Mouse (Mus musculus): ENCODE results near the gene Ctf1. TPM values are rescaled to one million over a fixed set of nuclear protein-coding genes. Genes with fewer than 3 reads are reported as not detected.
"Not testable (repeated sequence)": the region's sequence is repeated elsewhere in the genome, so short reads cannot be mapped to it uniquely, and the experiment has no call there.

Gene Ctf1
- polyA plus RNA-seq, 1 experiment = not detected

GRCm38 (mm10) chr7:127691221-127691989 is 21.1 kb upstream of the Ctf1 start:
- H3K4me1 ChIP-seq = peaks cover 9% of the 10 kb centered on the region
- no peaks in the 10 kb centered on the region for H3K9me3 ChIP-seq
- TF ChIP-seq FLI1 (IDR thresholded peaks at IDR 0.05; ENCODE audit: low read length) (no peak), GATA1 (IDR thresholded peaks at IDR 0.05; ENCODE audit: borderline replicate concordance, low read length) (no peak)
- H3K36me3 ChIP-seq (replicated peaks; ENCODE audit: low read length) = no peaks in the 10 kb centered on the region
- no peak overlapping the region for H3K4me3 ChIP-seq (replicated peaks)
- H3K27me3 ChIP-seq (replicated peaks) = peaks cover 18% of the 10 kb centered on the region

GRCm38 (mm10) chr7:127693290-127693689 is 19.2 kb upstream of the Ctf1 start:
- Histone ChIP-seq H3K4me1 (peaks cover 9% of the 10 kb centered on the region), H3K4me3 (replicated peaks) (no peak overlapping the region), H3K36me3 (replicated peaks; ENCODE audit: low read length) (no peaks in the 10 kb centered on the region), H3K27me3 (replicated peaks) (peaks cover 16% of the 10 kb centered on the region), H3K9me3 (no peaks in the 10 kb centered on the region)
- TF ChIP-seq FLI1 (IDR thresholded peaks at IDR 0.05; ENCODE audit: low read length) (no peak), GATA1 (IDR thresholded peaks at IDR 0.05; ENCODE audit: borderline replicate concordance, low read length) (no peak)

GRCm38 (mm10) chr7:127693730-127694129 is 18.8 kb upstream of the Ctf1 start:
- H3K9me3 ChIP-seq; H3K36me3 ChIP-seq (replicated peaks; ENCODE audit: low read length); H3K4me3 ChIP-seq (replicated peaks); H3K4me1 ChIP-seq: not testable (repeated sequence)
- H3K27me3 ChIP-seq (replicated peaks) = peaks cover 14% of the 10 kb centered on the region

GRCm38 (mm10) chr7:127698986-127699385 is 13.6 kb upstream of the Ctf1 start:
- H3K9me3 ChIP-seq = no peaks in the 10 kb centered on the region
- peaks cover 14% of the 10 kb centered on the region for H3K4me1 ChIP-seq
- no peaks in the 10 kb centered on the region for H3K27me3 ChIP-seq (replicated peaks)

DNA sequence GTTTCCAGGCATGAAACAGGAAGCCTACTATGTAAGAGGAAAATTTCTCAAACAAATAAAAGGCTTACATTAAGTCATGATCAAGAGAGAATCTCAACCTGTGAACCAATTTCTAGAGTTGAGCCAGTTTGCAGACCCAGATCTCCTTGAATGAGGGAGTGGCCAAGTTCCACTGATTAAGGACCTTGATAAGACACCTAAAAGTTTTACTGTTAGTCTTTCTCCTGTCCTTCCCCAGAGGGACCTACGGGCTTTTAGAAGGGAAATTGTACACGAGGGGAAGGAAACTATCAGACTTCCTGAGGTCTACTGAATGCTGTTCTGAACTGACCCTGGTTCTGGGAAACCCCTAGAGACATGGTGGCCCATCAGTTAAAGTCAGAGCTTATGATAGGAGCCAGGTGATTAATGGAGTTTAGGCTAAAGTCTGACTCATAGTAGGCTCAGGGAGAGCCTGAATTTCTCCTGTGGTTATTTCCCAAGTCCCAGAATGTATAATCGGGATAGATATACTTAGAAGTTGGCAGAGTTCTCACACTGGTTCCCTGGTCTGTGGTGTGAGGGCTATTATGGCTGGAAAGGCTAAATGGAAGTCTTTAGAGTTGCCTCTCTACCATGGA is 11.7 kb upstream of the Ctf1 start:
- no peak overlapping the region for H3K4me3 ChIP-seq (replicated peaks)
- TF ChIP-seq GATA1 (IDR thresholded peaks at IDR 0.05; ENCODE audit: borderline replicate concordance, low read length) = no peak
- TF ChIP-seq FLI1 (IDR thresholded peaks at IDR 0.05; ENCODE audit: low read length) = no peak
- no peaks in the 10 kb centered on the region for H3K9me3 ChIP-seq
- peaks cover 27% of the 10 kb centered on the region for H3K36me3 ChIP-seq (replicated peaks; ENCODE audit: low read length)
- no peaks in the 10 kb centered on the region for H3K27me3 ChIP-seq (replicated peaks)
- peaks cover 15% of the 10 kb centered on the region for H3K4me1 ChIP-seq

More at GRCm38 (mm10) chr7:127698986-127699385, 13.6 kb upstream of the Ctf1 start:
- Histone ChIP-seq H3K4me3 (replicated peaks) (no peak overlapping the region), H3K36me3 (replicated peaks; ENCODE audit: low read length) (peaks cover 10% of the 10 kb centered on the region)
- TF ChIP-seq FLI1 (IDR thresholded peaks at IDR 0.05; ENCODE audit: low read length) (no peak), GATA1 (IDR thresholded peaks at IDR 0.05; ENCODE audit: borderline replicate concordance, low read length) (no peak)

GRCm38 (mm10) chr7:127703561-127704178 is 8.9 kb upstream of the Ctf1 start:
- no peak for TF ChIP-seq GATA1 (IDR thresholded peaks at IDR 0.05; ENCODE audit: borderline replicate concordance, low read length)
- no peak for TF ChIP-seq FLI1 (IDR thresholded peaks at IDR 0.05; ENCODE audit: low read length)
- H3K4me3 ChIP-seq (replicated peaks) = no peak overlapping the region
- H3K9me3 ChIP-seq = no peaks in the 10 kb centered on the region
- peaks cover 31% of the 10 kb centered on the region for H3K4me1 ChIP-seq
- peaks cover 2% of the 10 kb centered on the region for H3K27me3 ChIP-seq (replicated peaks)
- peaks cover 35% of the 10 kb centered on the region for H3K36me3 ChIP-seq (replicated peaks; ENCODE audit: low read length)

DNA sequence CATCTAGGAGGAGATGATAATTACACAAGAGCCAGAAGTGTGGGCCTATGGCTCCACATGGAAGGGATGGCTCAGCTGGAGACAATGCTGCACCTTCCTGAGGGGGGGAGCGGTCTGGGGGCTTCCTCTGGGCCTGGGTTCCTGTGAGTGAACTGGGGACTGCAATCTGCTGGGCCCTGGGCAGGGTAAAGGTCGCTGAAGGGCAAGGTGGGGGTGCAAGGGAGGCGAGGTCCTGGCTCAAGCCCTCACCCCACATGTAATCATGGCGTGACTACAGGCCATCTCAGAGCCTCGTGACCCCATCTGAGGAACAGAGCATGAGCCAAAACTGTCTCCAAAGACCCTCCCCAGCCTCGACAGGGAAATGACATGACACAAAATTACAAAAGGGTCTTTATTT is 7.9 kb upstream of the Ctf1 start:
- no peaks in the 10 kb centered on the region for H3K9me3 ChIP-seq
- no peak for TF ChIP-seq FLI1 (IDR thresholded peaks at IDR 0.05; ENCODE audit: low read length)
- no peak for TF ChIP-seq GATA1 (IDR thresholded peaks at IDR 0.05; ENCODE audit: borderline replicate concordance, low read length)
- no peak overlapping the region for H3K4me3 ChIP-seq (replicated peaks)
- H3K36me3 ChIP-seq (replicated peaks; ENCODE audit: low read length) = peaks cover 35% of the 10 kb centered on the region
- peaks cover 32% of the 10 kb centered on the region for H3K4me1 ChIP-seq
- H3K27me3 ChIP-seq (replicated peaks) = peaks cover 2% of the 10 kb centered on the region

DNA sequence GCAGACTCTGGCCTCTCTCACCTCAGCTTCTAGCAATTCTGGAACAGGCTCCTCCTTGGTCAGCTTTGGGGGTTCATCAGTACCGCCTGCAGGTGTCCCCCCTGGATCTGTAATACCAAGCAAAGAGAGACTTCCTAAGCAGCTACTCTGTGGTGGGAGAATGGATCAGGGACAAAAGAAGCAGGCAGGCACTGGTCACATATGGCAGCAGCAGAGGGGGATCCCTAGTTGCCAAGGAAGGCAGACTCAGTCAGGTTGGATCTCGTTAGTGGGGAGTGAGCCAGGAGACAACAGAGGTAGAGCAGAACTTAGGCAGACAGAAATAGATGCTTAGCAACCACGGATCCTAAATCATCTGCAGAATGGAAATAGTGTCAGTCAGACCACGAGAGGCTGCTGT is 6.8 kb upstream of the Ctf1 start:
- no peak overlapping the region for H3K4me3 ChIP-seq (replicated peaks)
- peaks cover 2% of the 10 kb centered on the region for H3K27me3 ChIP-seq (replicated peaks)
- no peak for TF ChIP-seq GATA1 (IDR thresholded peaks at IDR 0.05; ENCODE audit: borderline replicate concordance, low read length)
- TF ChIP-seq FLI1 (IDR thresholded peaks at IDR 0.05; ENCODE audit: low read length) = no peak
- no peaks in the 10 kb centered on the region for H3K9me3 ChIP-seq
- H3K4me1 ChIP-seq = peaks cover 32% of the 10 kb centered on the region
- peaks cover 35% of the 10 kb centered on the region for H3K36me3 ChIP-seq (replicated peaks; ENCODE audit: low read length)

GRCm38 (mm10) chr7:127707045-127707956 is 5.2 kb upstream of the Ctf1 start:
- Histone ChIP-seq H3K36me3 (replicated peaks; ENCODE audit: low read length) (peaks cover 35% of the 10 kb centered on the region), H3K27me3 (replicated peaks) (peaks cover 13% of the 10 kb centered on the region), H3K4me1 (peaks cover 30% of the 10 kb centered on the region), H3K4me3 (replicated peaks) (peak overlapping the region; percentile 95), H3K9me3 (no peaks in the 10 kb centered on the region)
- TF ChIP-seq GATA1 (IDR thresholded peaks at IDR 0.05; ENCODE audit: borderline replicate concordance, low read length) = no peak
- TF ChIP-seq FLI1 (IDR thresholded peaks at IDR 0.05; ENCODE audit: low read length) = no peak

Measured in megakaryocyte, embryonic 14.5 days (primary cell).